Mouse (Mus musculus) forebrain, embryonic 14.5 days (tissue): ENCODE data around the gene Ehd2. TPM values are rescaled to one million over a fixed set of nuclear protein-coding genes. Genes with fewer than 3 reads are reported as not detected.

ENCODE experiments used
- polyA plus RNA-seq: library from polyadenylated mRNA; unstranded; fragments of >200 nt; fragmentation: Nextera tagmentation; extraction: Ambion mirVana; gene quantifications from 2 replicates; pipeline ENCODE4 v1.2.1, GENCODE M21; 2014

The Ehd2 gene
- polyA plus RNA-seq, 1 experiment from 2014 or later, result 4.5 TPM

Other genes starting within 250 kb of the Ehd2 start
- gene Obox5, start 217.4 kb downstream of the Ehd2 start, polyA plus RNA-seq, result not detected in 2 replicates
- gene Obox6, start 127.9 kb downstream of the Ehd2 start, polyA plus RNA-seq, result not detected in 2 replicates
- 0.09 TPM in 1 of 2 replicates, not detected in the other for gene Crx, start 87.6 kb downstream of the Ehd2 start, polyA plus RNA-seq
- gene Crxos, start 85.0 kb downstream of the Ehd2 start, polyA plus RNA-seq, result not detected in 2 replicates
- gene Selenow, start 45.2 kb downstream of the Ehd2 start, polyA plus RNA-seq, result 1,730 and 1,790 TPM in 2 replicates
- gene Nop53, start 21.5 kb downstream of the Ehd2 start, polyA plus RNA-seq, result 142 and 147 TPM in 2 replicates
- gene Bicra, start 80.4 kb upstream of the Ehd2 start, polyA plus RNA-seq, result 4.3 and 6.0 TPM in 2 replicates
- gene Zfp541, start 94.2 kb upstream of the Ehd2 start, polyA plus RNA-seq, result 0.16 TPM in 1 of 2 replicates, not detected in the other
- gene Napa, start 130.9 kb upstream of the Ehd2 start, polyA plus RNA-seq, result 156 and 164 TPM in 2 replicates
- 34.5 and 37.0 TPM in 2 replicates for gene Kptn, start 152.3 kb upstream of the Ehd2 start, polyA plus RNA-seq
- gene Slc8a2, start 162.3 kb upstream of the Ehd2 start, polyA plus RNA-seq, result 0.85 and 0.94 TPM in 2 replicates
- 88.8 and 97.6 TPM in 2 replicates for gene Meis3, start 207.5 kb upstream of the Ehd2 start, polyA plus RNA-seq